Mouse (Mus musculus) cerebellum, postnatal 36 days (tissue): ENCODE data around the gene Tbp.
"Not testable (repeated sequence)": the region's sequence is repeated elsewhere in the genome, so short reads cannot be mapped to it uniquely, and the experiment has no call there.

Source experiments
- DNase-seq, 2 experiments: peaks; one replicate each; pipeline ENCODE4 v3.0.0; 2021 to 2022; ENCODE audit warnings: mixed read lengths in 2 of 2

The Tbp gene

GRCm38 (mm10) chr17:15540309-15540708, 40.6 kb downstream of the Tbp start:
- no peak for DNase-seq

DNA sequence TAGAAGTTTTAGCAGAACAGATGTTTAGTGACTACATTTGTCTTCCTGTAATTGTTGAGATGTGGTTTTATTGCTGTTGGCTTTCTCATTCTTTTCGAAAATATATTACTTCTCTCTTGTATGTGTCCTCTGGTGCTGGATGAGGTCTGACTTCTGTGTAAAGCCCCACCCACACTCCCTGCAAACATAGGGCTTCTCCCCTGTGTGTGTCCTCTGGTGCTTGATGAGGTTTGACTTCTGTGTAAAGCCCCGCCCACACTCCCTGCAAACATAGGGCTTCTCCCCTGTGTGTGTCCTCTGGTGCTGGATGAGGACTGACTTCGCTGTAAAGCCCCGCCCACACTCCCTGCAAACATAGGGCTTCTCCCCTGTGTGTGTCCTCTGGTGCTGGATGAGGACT, 44.2 kb downstream of the Tbp start:
- DNase-seq: not testable (repeated sequence)

DNA sequence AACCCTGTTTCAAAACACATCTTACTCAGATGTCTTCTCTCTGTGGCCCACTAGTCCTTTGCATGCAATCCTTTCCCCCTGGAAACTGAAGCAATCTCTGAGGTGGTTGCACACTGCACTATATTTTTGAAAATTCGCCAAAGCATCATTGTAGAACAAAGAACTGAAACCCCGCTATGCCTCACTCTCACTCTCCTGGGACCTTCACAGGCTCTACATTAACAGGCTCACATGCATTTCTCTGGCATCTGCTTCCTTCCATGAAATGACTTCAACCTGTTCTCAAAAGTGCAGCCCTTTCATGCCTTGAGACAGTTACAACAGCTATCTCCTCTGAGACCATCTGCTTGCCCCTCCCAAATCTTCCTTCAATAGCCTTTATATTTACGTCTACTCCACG, 46.8 kb downstream of the Tbp start:
- no peak for DNase-seq

DNA sequence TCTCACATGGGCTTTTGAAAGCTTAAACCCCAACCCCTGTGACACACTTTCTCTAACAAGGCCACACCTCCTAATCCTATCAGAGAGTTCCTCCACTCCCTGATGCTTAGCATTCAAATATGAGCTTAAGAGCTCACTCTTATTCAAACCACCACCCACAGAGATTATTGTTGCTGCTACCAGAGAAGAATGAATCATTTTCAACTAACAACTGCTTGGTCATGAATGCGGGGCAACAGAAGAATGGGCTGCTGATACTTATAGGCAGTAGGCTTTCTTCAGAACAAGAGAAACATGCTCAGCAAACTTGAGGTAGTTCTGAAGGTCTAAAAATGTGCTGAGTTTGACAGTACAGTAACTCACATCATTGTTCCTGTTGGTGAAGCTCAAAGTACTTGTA, 50.0 kb downstream of the Tbp start:
- no peak for DNase-seq

GRCm38 (mm10) chr17:15559946-15560345, 60.3 kb downstream of the Tbp start:
- no peak for DNase-seq

GRCm38 (mm10) chr17:15564014-15564927, 64.6 kb downstream of the Tbp start, which contains the start of gene Prdm9:
TSS of gene Prdm9 (minus strand) at chr17:15564354.
- DNase-seq: peak; percentile 100

DNA sequence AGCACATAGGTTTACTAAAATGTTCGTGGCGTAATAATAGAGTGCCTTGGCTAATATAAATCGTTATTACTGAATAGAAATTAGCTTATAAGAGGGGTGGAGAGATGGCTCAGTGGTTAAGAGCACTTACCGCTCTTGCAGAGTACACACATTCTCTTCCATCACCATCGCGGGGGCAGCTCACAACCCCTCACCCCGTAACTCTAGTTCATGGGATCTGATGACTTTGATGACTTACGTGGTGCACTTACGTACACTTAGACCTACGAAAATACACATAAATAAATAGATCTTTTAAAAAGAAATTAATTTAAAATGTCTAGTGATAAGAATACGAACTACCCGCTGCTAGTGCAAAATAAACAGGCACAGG, 65.2 kb downstream of the Tbp start:
- peak; percentile 10 to 16 for DNase-seq

DNA sequence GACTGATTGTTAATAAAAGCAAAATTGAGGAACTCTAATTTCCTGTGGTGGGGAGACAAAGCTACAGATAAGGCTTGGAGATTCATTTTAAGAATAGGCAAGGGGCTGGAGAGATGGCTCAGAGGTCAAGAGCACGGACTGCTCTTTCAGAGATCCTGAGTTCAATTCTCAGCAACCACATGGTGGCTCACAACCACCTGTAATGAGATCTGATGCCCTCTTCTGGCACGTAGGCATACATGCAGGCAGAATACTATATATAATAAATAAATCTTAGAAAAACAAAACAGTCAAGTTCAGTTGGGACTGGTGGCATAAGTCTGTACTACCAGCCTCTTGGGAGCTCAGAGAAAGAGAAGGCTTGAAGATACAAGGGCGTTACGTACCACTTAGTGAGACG, 67.2 kb downstream of the Tbp start:
- no peak for DNase-seq

GRCm38 (mm10) chr17:15575056-15575455, 75.4 kb downstream of the Tbp start:
- no peak for DNase-seq

GRCm38 (mm10) chr17:15577291-15577694, 77.6 kb downstream of the Tbp start:
- DNase-seq: peak in 1 of 2 experiments; percentile 8
